Mouse (Mus musculus): ENCODE results near the gene Lyrm7.
"Not testable (repeated sequence)": the region's sequence is repeated elsewhere in the genome, so short reads cannot be mapped to it uniquely, and the experiment has no call there.

The Lyrm7 gene

DNA sequence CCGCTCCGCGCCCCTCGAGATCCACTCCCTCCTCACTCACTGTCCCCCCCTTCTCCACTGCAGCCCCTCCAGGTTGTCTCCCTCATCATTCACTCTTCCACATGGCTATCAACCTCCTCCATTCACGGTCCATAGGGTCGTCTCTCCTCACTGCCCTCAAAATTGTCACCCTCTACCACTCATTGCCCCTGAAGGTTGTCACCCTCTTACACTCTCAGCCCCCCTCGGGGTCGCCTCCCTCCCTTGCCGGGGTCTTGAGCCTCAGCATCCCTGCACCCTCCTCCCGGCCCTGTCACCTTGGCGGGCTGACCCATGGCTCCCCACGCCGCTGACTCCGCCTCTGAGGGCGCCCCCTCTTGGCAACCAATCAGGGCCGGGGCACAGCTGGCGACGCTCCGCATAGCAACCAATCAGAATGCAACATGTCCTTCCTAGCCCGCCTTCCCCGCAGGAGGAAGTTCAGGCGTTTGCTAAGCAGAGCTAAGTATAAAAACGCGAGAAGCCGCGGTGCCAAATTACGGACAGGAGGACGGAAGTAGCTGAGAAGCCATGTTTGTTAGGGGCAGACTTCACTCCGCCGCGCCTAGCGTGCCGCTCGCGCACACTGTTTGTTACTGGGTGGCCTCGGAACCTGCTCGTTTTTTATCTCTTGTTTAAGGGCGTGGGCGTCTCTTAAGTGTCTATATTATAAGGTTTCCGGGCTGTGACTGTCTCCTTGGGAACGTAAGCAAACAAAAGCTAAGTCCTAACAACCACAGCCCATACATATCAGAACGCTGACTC lies at the start of gene Lyrm7:
TSS of gene Lyrm7 (minus strand) at position 661 of the 783 bp plus-strand sequence.
- DNase-seq (ENCODE audit: low spot score), result peak; percentile 97

DNA sequence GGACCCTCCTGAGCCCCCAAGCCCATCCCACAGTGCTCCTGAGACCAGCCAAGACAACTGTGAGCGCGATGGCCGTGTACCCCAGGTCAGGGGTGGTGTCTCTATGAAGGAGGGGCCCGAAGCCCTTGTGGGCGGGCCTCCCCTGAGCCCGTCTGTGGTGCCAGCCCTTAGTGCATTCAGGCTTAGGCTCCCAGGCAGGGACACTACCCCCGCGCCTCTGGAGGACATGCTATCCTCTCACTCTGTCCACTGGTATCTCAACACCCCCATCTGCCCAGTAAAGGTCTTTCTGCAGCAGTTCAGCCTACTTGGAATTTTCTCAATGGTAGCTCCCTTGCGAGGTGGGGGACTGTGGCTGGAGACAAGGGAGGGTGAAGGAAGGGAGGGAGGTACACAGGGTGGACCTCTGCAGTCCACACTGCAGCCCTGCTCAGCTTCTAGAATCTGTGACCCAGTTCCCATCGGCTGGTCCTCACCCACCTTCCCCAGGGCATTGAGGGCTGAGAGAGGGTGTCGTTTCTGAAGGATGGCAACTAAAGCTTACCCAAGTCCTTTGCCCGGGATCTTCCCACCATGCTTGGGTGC lies 49.5 kb upstream of the Lyrm7 start:
- DNase-seq (ENCODE audit: low spot score), result no peak

DNA sequence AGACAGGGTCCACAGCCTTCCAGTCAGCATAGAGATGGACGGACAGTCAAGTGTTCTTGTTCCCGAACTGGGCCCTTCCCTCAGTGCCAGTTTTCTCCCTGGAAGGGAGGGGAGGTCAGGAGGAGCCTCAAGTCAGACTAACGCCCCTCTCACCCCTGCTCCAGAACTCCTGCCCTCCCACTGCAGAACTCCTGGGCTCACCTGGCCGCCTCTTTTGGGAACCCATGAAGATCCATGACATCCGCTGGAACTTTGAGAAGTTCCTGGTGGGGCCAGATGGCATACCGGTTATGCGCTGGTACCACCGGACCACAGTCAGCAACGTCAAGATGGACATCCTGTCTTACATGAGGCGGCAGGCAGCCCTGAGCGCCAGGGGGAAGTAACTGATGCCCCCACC lies 48.6 kb upstream of the Lyrm7 start:
- DNase-seq (ENCODE audit: low spot score), result no peak

DNA sequence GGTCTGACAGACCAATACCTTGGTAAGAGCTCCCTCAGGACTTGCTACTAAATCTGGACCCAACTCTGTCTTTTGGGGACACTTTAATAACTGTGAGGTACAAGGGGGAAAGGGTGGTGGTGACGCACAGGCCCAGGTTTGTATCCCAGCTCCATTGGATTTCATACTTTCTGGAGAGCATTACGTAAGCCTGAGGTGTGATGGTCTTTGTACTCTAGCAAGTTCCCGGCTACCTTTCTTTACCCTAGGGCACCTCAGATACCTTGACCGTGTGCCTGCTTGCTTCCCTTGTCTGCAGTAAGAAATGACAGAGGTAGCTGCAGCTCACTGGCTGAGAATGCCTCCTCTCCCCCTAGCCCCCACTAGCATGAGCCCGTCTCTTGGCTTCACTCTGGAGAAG lies 46.5 kb upstream of the Lyrm7 start:
- no peak for DNase-seq (ENCODE audit: low spot score)

DNA sequence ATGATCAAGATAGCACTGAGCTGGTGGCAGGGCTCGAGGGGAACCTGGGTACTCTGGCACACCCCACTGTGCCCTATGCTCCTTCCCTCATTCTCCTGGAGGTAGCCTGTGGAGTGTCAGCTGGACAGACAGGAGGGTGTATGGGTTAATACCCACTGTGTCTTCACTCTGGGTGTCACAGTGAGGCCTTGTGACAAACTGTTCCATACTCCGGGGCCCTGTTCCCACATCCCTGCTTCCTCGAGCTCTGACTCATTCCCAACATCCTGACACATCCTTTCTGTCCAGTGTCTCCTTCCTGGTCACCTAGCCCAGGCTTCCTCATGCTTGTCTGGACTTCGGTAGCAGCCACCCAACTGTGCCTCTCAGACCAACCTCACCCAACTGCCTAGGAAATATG lies 45.8 kb upstream of the Lyrm7 start:
- DNase-seq (ENCODE audit: low spot score), result no peak

DNA sequence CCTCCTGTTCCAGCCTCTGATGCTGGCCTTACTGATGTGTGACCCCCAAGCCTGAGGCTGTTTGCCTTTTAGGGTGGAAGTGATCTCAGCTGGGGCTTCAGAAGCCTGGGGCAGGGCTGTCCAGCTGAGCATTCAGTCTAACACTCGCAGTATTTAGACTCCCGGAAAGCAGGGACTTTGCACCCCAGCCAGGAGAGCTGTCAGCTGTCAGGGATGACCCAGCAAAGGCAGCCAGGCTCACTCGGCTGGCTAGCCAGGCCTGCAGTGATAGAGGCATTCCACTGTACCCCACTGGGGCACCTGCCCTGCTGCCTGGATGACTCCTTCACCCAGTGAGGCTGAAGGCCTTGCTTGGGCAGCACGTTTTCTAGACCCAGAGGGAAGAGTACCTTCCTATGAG lies 45.2 kb upstream of the Lyrm7 start:
- DNase-seq (ENCODE audit: low spot score), result peak; percentile 67

DNA sequence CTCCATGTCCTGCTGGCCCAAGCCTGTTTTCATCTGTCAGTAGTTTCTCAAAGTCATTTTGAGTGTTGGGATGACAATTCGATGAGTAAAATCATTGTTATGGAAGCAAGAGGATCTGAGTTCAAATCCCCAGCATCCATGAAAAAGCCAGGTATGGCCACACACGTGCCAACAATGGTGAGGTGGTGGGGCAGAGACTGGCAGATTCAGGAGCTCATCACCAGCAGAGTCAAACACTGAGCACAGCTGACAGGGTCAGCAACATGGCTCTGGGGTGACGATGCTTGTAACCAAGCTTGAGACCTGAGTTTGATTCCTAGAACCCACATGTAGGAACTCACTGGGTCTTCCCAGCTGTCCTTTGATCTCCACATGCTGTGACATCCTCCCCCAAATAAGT lies 44.4 kb upstream of the Lyrm7 start:
- no peak for DNase-seq (ENCODE audit: low spot score)

DNA sequence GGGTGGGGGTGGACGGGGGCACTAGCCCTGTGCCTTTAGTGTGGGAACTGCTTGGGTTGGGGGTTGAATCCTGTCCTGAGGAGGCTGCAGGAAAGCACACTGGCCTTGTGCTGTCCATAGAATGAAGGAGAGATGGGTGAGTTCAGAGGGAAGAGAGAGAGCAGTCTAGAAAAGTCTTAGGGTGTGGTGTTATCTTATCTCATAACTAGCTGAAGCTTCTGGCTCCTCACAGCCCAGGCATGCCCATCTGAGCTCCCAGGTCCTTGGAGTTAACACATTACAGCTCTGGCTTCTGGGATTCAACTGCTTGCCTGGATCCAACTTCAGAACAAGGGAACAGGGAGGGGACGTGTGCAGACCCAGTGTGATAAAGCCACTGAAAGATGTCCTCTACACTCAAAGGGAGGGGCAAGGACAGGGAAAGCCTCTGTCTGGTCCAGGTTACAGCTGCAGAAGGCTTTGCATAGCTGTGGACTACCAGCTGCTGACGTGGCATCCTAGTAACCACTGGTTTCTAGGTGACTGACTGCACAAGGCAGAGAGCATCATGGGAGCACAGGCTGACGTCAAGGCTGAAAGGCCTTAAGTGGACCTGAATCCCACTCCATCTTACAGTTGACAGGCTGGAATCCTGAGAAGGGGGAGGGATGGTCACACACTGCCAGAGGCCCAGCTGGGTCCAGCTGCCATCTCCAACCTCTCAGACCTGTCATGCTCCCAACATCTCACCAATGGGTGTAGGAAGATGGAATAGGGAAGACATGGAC lies 43.4 kb upstream of the Lyrm7 start:
- peak; percentile 73 for DNase-seq (ENCODE audit: low spot score)

DNA sequence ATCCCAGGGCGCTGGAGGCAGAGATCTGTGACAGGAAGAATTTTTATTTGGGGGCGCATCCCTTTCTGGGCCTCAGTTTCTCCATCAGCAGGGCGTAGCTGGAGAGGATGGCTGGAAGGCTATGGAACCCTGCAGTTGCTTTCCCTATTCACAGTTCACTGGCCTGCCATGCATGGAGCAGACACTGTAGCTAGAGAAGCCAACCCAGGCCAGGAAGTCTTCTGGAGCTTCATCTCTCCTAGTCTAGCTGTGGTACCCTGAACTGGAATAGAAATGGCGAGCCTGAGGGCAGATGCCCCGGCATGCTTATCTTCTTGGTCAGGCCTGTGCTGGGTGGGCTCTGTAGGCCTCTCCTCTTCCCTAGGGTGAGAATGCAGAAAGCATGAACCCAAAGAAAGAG lies 42.6 kb upstream of the Lyrm7 start:
- no peak for DNase-seq (ENCODE audit: low spot score)

DNA sequence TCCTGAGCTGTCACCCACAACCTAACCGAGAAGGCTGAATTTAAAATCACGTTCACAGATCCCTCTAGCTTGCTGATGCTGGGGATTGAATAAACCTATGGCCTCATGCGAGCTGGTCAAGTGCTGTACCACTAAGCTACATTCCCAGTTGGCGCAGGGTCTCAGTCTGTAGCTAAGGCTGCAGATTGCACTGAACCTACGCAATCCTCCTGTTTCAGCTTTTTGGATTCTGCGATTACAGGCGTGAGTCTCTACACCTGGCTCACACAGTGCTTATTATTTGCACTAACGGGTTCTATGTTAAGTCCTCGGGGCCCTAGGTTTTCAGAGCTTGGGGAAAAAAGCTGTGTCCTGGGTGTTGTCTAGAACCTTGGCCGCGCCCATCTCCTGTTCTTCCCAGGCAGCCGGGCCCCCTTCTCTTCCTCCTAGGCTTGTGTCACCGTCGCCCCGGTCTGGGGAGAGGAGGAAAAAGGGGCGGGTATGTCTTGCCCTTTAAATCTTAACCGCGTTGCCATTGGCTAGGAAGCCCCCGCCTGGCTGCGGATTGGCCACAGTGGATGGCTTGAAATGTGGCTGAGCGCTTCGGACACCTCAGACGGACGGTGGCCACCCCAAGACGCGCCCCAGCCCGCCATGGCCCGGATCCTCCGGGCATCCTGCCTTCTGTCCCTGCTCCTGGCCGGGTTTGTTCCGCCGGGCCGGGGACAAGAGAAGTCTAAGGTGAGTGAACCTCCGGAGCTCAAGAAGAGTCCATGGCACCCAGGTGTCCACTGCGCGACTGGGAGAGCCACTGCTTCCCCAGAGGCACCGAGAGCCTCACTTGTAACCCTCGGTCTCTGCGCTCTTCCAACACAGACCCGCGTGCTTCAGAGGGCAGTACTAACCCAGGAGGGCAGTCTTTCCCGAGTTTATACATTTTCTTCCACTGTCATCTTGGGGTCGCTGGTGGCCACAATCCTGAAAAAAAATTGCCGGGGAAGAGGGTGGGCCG lies 41.9 kb upstream of the Lyrm7 start, which contains the start of gene Gpx3:
TSS of gene Gpx3 (plus strand) at position 121 of the 991 bp plus-strand sequence.
- DNase-seq (ENCODE audit: low spot score), result peak; percentile 92

DNA sequence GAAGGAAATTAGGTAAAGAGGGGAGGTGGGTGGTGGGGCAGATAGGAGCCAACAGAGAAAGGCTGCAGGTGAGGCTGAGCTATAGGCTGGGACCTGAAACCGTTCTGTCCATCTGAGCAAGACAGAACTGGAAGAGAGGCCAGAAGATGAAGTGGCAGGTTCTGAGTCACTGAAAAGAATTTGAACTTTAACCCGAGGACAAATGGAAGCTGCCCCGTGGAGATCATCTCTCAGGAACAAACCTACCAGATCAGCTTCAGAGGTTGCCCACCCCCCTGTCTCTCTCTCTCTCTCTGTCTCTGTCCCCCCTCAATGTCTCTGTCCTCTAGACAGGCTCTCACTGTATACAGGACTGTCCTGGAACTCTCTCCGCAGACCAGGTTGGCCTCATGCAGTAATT lies 38.9 kb upstream of the Lyrm7 start:
- DNase-seq (ENCODE audit: low spot score), result peak; percentile 73

DNA sequence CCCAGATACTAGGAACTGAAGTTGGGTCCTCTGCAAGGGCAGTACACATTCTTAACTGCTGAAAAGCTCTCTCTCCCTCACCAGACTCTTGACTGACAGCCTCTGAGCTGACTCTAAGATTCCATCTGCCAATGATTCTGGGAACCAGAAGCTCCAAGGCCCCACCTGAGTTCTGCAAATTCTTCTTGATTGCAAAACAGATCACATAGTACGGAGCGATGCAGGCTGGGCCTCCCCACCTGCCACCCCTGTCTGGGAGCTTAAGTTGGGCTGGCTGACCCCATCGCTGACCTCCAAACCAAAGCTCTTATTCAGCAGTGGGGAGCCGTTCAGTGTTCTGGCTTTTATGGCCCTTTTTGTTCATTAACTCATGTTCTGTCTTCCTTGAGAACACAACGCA lies 36.8 kb upstream of the Lyrm7 start:
- peak; percentile 92 for DNase-seq (ENCODE audit: low spot score)

DNA sequence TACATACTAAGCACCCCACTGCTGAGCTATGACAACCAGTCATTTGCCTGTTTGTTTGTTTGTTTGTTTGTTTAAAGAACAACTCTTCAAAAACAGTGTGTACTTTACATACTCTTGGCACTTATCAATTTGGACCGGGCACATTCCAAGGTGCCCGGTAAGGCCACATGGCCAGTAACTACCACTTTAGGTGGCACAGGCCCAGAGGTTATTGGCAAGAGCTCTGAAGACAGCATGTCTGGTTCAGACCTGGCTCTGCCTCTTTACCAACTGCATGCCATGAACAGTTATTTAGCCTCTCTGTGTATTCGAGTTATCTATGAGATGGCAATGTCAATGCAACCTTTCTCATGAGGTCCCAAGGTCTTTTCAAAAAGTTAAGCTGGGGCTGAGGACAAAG lies 35.9 kb upstream of the Lyrm7 start:
- DNase-seq (ENCODE audit: low spot score), result not testable (repeated sequence)

DNA sequence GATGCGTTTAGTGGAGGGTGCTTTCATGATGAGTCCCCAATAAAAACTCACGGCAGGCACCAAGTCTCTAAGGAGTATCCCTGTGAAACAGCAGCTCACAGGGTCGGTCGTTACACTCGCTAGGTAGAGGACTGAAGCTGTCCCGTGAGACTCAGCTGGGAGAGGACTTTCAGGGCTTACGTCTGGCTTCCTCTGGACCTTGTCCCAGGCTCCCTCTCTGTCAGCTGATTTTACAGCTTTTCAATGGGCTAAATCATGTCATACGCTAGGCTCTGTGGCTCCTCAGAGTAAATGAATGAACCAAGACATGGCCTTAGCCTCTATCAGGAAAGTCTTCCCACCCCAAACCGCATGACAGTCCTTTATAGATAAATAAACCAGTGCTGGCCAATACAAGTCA lies 33.9 kb upstream of the Lyrm7 start:
- DNase-seq (ENCODE audit: low spot score), result peak; percentile 81

DNA sequence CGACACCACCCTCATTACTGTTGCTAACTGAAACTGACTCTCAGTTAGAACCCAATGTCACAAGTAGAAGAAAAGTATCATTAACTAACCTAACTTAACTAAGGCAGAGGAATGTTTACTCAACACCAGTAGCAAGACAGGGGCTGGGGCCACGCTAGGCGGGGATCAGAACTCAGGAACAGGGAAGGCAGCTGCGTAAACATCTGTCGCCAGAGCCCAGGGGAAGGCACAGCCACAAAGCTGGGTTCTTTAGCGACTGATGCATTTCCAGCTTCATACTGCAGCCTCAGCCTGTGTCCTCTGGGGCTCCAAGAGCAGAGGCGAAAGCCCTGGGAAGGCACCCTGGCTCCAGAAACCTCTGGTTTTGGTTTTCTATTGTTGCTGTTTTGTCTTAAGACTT lies 31.4 kb upstream of the Lyrm7 start:
- DNase-seq (ENCODE audit: low spot score), result peak; percentile 82

DNA sequence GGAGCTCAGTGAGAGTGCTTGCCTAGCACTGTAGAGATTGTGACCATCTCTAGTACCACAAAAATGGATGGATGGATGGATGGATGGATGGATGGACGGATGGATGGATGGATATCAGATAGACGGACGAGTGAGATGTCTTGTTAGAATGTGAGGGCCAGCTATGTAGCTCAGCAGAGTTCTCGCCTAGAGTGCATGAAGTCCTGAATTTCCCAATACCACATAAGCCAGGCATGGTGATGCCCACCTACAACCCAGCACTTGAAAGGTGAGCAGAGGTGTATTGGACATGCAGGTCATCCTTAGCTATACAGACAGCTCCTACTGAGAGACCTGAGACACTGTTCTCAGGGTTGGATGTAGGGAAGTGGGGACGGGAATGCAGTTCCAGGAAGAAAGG lies 30.6 kb upstream of the Lyrm7 start:
- no peak for DNase-seq (ENCODE audit: low spot score)

DNA sequence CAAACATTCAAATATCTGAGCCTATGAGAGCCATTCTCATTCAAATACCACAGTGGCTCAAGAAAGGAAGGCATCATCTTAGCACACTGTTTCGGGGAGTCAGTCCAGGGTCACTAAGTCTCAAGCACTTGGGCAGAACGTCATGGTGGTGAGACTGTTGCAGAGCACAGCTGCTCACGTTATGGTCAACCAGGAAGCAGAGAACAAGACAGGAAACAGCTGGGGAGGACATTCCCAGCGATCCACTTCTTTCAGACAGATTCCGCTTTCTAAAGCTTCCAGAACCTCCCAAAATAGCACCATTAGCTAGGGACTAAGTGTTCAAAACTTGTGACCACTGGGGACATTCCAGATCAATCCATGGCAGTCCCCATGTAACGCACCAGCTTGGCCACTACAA lies 27.2 kb upstream of the Lyrm7 start:
- DNase-seq (ENCODE audit: low spot score), result no peak

DNA sequence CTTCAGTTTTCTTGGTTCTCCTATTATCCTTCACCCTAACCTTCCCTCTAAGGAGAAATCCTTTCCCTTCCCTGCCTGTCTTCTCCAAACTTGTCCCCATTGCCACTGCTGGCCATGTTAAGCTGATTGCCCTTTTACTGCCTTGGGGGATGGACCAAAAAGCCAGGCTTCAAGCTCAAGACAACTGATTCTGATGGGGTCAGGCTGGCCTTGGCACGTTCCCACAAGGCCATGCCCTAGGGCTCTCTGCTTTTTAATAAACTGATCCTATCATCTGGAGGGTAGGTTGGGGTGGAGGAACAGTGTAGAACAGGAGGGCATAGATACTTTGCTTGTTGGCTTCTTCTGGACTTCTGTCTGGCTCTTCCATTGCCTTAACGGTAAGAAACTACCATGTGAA lies 24.7 kb upstream of the Lyrm7 start:
- DNase-seq (ENCODE audit: low spot score), result no peak

DNA sequence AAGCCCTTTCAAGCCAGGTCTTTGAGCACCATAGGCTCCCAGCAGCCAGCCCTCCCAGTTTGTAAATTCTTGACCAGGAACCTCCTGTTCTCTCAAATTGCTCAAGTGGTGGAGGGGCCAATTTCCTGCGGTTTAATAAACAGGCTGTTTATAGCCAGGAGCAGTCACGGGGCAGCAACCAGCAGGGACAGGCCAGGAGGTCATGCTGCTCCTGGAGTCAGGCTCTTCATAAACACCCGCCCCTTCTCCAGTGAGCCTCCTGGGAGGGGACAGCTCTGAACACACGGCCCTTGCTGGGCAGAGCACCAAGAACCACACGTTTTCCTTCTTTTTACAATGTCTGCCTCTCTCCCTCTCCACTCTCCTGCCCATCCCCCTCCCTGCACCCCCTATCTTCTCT lies 24.2 kb upstream of the Lyrm7 start:
- DNase-seq (ENCODE audit: low spot score), result peak; percentile 89

DNA sequence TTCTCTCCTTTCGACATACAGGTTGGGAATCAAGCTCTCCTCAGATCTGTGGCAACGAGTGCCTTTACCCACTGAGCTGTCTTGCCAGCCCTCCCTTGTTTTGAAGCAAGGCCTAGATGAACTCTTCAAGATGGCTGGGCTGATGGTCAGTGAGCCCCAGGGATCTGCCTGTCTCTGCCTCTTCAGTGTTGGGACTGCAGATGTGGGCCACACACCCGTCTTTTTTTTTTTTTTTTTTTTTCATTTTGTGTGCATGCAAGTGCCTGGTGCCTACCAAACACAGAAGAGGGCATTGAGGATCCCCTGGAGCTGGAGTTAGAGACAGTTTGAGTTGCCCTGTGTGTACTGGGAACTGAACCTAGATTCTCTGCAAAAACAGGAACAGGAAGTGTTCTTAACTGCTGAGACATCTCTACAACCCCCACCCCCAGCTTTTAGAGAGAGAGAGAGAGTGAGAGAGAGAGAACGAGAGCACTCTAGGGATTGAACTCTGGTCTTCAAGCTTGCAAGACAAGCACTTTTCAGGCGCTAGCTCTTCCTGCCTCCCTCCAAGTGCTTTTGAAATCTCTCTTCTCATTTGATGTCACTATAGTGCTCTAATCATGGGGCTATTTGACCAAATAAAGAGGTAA lies 23.6 kb upstream of the Lyrm7 start:
- DNase-seq (ENCODE audit: low spot score), result peak; percentile 82

DNA sequence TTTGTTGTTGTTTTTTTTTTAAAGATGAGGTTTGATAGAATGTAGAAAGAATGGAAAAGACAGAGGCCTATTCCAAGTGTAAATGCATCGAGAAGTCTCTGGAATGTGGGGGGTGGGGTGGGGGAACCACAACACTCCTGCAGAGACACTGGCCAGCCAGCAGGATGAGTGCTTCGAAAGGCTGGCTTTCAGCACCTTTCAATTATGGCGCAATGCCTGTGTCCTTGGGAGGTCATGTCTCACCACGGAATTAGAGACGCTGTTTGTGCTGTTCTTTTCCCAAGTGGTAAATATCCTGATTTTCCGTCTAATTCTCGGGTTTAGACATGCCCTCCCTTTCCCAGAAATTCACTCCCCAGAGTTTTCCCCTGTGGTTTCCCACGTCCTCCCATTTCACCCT lies 22.0 kb upstream of the Lyrm7 start:
- DNase-seq (ENCODE audit: low spot score), result peak; percentile 74
